Mouse (Mus musculus) embryonic facial prominence, embryonic 11.5 days (tissue): Measurements from ENCODE around the gene Phb2. TPM values are rescaled to one million over a fixed set of nuclear protein-coding genes. Genes with fewer than 3 reads are reported as not detected.

Source experiments
- ATAC-seq: fragments of 200-750 bp; cut with Nextera tagmentation; replicated peaks from 2 replicates; pipeline ENCODE4 v1.8.0; 2017; ENCODE audit warnings: low read depth; ENCODE audit not compliant: insufficient number of reproducible peaks, low FRiP score, low TSS enrichment
- DNase-seq: peaks from one replicate; pipeline ENCODE4 v3.0.0-alpha.2; 2015; ENCODE audit warnings: low spot score
- H3K27ac ChIP-seq: fragments of 300-500 bp; sonication (generic); replicated peaks from 2 replicates; pipeline ENCODE4 v1.5.1; 2014; ENCODE audit warnings: mild to moderate bottlenecking, low read depth, low read length, control low read depth
- H3K27me3 ChIP-seq: fragments of 300-500 bp; sonication (generic); 2 replicates; pipeline ENCODE4 v1.6.1; 2014; ENCODE audit warnings: mild to moderate bottlenecking, low read length, moderate library complexity, mixed read lengths; ENCODE audit not compliant: control insufficient read depth, insufficient read depth
- H3K36me3 ChIP-seq: fragments of 300-500 bp; sonication (generic); replicated peaks from 2 replicates; pipeline ENCODE4 v1.6.1; 2014; ENCODE audit warnings: low read depth, mild to moderate bottlenecking, low read length, moderate library complexity, mixed read lengths; ENCODE audit not compliant: control insufficient read depth, insufficient read depth
- H3K4me1 ChIP-seq: fragments of 300-500 bp; sonication (generic); 2 replicates; pipeline ENCODE4 v1.6.1; 2014; ENCODE audit warnings: low read length, mixed read lengths; ENCODE audit not compliant: control insufficient read depth, insufficient read depth
- H3K4me2 ChIP-seq: fragments of 300-500 bp; sonication (generic); 2 replicates; pipeline ENCODE4 v1.6.1; 2014; ENCODE audit warnings: low read depth, mild to moderate bottlenecking, control low read depth, low read length, moderate library complexity
- H3K4me3 ChIP-seq: fragments of 300-500 bp; sonication (generic); 2 replicates; pipeline ENCODE4 v1.5.1; 2014; ENCODE audit warnings: low read depth, low read length, control low read depth
- H3K9ac ChIP-seq: fragments of 300-500 bp; sonication (generic); replicated peaks from 2 replicates; pipeline ENCODE4 v1.6.1; 2014; ENCODE audit warnings: mild to moderate bottlenecking, control low read depth, low read length
- H3K9me3 ChIP-seq: fragments of 300-500 bp; sonication (generic); replicated peaks from 2 replicates; pipeline ENCODE4 v1.6.1; 2016; ENCODE audit warnings: mild to moderate bottlenecking, low read length, inconsistent platforms, mixed read lengths; ENCODE audit not compliant: control insufficient read depth
- WGBS: fragments of 180-500 bp; shearing (Covaris S2); extraction: QIAGEN DNeasy Blood & Tissue Kit; methylation state at CpG from one replicate; pipeline ENCODE4 v1.1.7; 2014; 5-methylcytosine and 5-hydroxymethylcytosine counted together
- polyA plus RNA-seq: library from polyadenylated mRNA; unstranded; fragments of >200 nt; fragmentation: Nextera tagmentation; extraction: Ambion mirVana; gene quantifications from 2 replicates; pipeline ENCODE4 v1.2.1, GENCODE M21; 2014

The Phb2 gene
- polyA plus RNA-seq, 1 experiment from 2014 or later: 375 TPM

- no peak for DNase-seq
- no peak overlapping the region for H3K27ac ChIP-seq
- H3K9ac ChIP-seq: peak overlapping the region; percentile 34; the same call in 1 of the 2 replicates
- 73% methylated on average over 7 of the region's 7 CpGs for WGBS
- no peaks in the 10 kb centered on the region for H3K4me1 ChIP-seq
- peaks cover 7% of the 10 kb centered on the region for H3K36me3 ChIP-seq
- peak overlapping the region; percentile 16; the same call in 1 of the 2 replicates for H3K4me2 ChIP-seq
- ATAC-seq: no peak
- H3K9me3 ChIP-seq: no peaks in the 10 kb centered on the region
- H3K4me3 ChIP-seq: peak overlapping the region; percentile 14; the same call in 1 of the 2 replicates
- no peaks in the 10 kb centered on the region for H3K27me3 ChIP-seq
Observed at GRCm38 (mm10) chr6:124719354-124719978, 7.3 kb downstream of the Phb2 start.

GRCm38 (mm10) chr6:124720904-124721303 lies 8.8 kb downstream of the Phb2 start:
- Histone ChIP-seq H3K27ac (no peak overlapping the region), H3K9ac (no peak overlapping the region), H3K4me2 (no peak overlapping the region), H3K27me3 (no peaks in the 10 kb centered on the region), H3K4me1 (no peaks in the 10 kb centered on the region), H3K36me3 (peaks cover 2% of the 10 kb centered on the region), H3K4me3 (no peak overlapping the region), H3K9me3 (no peaks in the 10 kb centered on the region)
- ATAC-seq: no peak
- no peak for DNase-seq
- WGBS: 79% methylated on average over 11 of the region's 11 CpGs

GRCm38 (mm10) chr6:124722876-124723473 lies 10.8 kb downstream of the Phb2 start:
- Histone ChIP-seq H3K4me3 (no peak overlapping the region), H3K9ac (no peak overlapping the region), H3K4me1 (no peaks in the 10 kb centered on the region), H3K9me3 (no peaks in the 10 kb centered on the region), H3K27ac (no peak overlapping the region), H3K36me3 (no peaks in the 10 kb centered on the region), H3K4me2 (no peak overlapping the region), H3K27me3 (no peaks in the 10 kb centered on the region)
- no peak for DNase-seq
- WGBS: 78% methylated on average over 6 of the region's 6 CpGs
- ATAC-seq: no peak

DNA sequence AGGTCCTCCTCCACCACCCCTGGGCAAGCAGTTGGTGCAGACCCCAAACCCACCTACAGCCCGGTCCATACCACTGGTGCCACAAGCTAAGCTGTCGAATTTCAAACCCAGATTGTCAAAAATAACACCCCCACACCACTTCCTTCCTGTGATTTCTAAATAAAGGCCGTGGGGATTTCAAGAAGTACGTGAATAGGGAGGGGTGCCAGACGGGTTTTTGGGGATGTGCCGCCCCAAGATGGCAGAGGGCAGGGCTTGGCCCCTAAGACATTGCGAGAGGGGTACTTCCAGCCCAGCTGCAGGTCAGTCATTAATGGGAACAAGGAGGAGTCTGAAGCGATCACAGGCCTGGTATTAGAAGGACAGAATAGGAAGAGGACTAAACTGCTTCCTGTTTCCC lies 11.4 kb downstream of the Phb2 start:
- H3K4me3 ChIP-seq: no peak overlapping the region
- H3K9ac ChIP-seq: no peak overlapping the region
- no peak overlapping the region for H3K27ac ChIP-seq
- H3K36me3 ChIP-seq: no peaks in the 10 kb centered on the region
- no peaks in the 10 kb centered on the region for H3K4me1 ChIP-seq
- ATAC-seq (no peak), DNase-seq (no peak)
- H3K9me3 ChIP-seq: no peaks in the 10 kb centered on the region
- WGBS: 81% methylated on average over 8 of the region's 8 CpGs
- no peaks in the 10 kb centered on the region for H3K27me3 ChIP-seq
- no peak overlapping the region for H3K4me2 ChIP-seq

GRCm38 (mm10) chr6:124724472-124724871 lies 12.3 kb downstream of the Phb2 start:
- Histone ChIP-seq H3K27me3 (no peaks in the 10 kb centered on the region), H3K4me2 (no peak overlapping the region), H3K9ac (no peak overlapping the region), H3K9me3 (no peaks in the 10 kb centered on the region), H3K36me3 (no peaks in the 10 kb centered on the region), H3K4me1 (no peaks in the 10 kb centered on the region), H3K4me3 (no peak overlapping the region), H3K27ac (no peak overlapping the region)
- WGBS: 90% methylated on average over 10 of the region's 10 CpGs
- ATAC-seq (no peak), DNase-seq (no peak)

DNA sequence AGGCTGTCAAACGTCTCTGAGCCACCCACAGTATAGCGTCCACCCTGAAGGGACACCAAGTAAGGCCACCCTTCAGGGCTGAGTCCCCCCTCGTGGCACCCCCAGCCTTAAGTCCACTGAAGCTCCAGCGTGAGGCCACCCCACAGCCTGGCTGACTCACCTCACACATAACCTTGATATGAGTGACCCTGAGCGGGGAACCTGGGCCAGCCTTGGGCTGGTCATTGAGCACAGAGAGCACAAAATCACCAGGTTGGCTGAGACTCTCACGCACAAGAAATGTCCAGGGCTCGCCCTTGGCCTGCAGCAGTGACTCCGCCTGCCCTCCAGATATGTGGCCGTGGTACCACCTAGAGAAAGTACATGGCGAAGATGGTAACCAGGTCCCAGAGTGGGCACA lies 16.5 kb downstream of the Phb2 start:
- Histone ChIP-seq H3K36me3 (no peaks in the 10 kb centered on the region), H3K27ac (no peak overlapping the region), H3K27me3 (no peaks in the 10 kb centered on the region), H3K9me3 (no peaks in the 10 kb centered on the region), H3K4me1 (no peaks in the 10 kb centered on the region; the same call in 1 of the 2 replicates), H3K4me3 (no peak overlapping the region), H3K9ac (no peak overlapping the region), H3K4me2 (no peak overlapping the region)
- DNase-seq: no peak
- no peak for ATAC-seq
- 88% methylated on average over 10 of the region's 10 CpGs for WGBS

GRCm38 (mm10) chr6:124729850-124730705 lies 17.9 kb downstream of the Phb2 start:
- Histone ChIP-seq H3K4me1 (no peaks in the 10 kb centered on the region; the same call in 1 of the 2 replicates), H3K36me3 (no peaks in the 10 kb centered on the region), H3K4me3 (no peak overlapping the region), H3K4me2 (no peak overlapping the region), H3K9me3 (no peaks in the 10 kb centered on the region), H3K27ac (no peak overlapping the region), H3K9ac (no peak overlapping the region; the same call in 1 of the 2 replicates), H3K27me3 (no peaks in the 10 kb centered on the region)
- ATAC-seq (no peak), DNase-seq (no peak)
- WGBS: 81% methylated on average over 8 of the region's 8 CpGs

DNA sequence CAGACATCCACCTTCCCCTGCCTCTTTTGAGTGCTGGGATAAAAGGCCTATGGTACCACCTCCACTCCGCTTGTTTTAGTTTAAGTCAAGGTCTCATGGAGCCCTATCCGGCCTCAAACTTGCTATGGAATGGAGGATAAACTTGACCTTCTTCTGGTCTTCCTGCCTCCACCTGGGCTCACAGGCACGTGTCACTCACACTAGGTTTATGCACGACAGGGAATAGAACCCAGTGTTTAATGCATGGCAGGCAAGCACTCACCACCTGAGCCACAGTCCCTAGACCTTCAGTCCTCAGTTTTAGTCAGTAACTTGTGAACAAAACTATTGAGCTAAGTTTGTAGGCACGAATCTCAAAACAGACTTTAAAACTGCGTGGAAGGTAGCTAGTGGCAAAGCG lies 18.9 kb downstream of the Phb2 start:
- no peak overlapping the region for H3K4me3 ChIP-seq
- ATAC-seq (no peak), DNase-seq (no peak)
- no peaks in the 10 kb centered on the region; the same call in 1 of the 2 replicates for H3K4me1 ChIP-seq
- no peak overlapping the region for H3K9ac ChIP-seq
- H3K27ac ChIP-seq: no peak overlapping the region
- H3K4me2 ChIP-seq: no peak overlapping the region
- no peaks in the 10 kb centered on the region for H3K27me3 ChIP-seq
- H3K9me3 ChIP-seq: no peaks in the 10 kb centered on the region
- H3K36me3 ChIP-seq: no peaks in the 10 kb centered on the region
- WGBS: 84% methylated on average over 7 of the region's 7 CpGs
